Mouse (Mus musculus): ENCODE data around the gene Ppargc1a. TPM values are rescaled to one million over a fixed set of nuclear protein-coding genes. Genes with fewer than 3 reads are reported as not detected.

Gene Ppargc1a
- polyA plus RNA-seq, 1 experiment from 2014 or later, result 78.1 TPM

DNA sequence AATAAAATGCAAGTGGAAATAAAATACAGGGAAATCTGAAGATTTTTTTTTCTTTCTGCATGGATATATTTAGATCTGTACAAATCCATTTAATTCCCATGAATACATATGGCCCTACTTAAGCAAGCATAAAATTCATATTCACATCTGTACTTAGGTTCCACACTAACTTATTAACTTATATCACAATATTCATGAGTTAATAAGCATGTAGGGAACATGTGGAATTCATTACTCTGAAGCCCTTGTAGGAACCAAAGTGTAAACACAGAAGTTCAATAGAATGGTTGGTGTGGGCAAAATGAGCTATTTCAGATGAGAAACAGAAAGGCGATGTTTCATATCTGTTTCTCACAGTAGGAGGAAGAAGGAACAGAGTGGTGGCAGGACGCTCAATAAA is 62.9 kb downstream of the Ppargc1a start:
- Histone ChIP-seq H3K9me3 (replicated peaks; ENCODE audit: control insufficient read depth, low read length) (no peaks in the 10 kb centered on the region), H3K4me2 (ENCODE audit: low read depth, low read length) (no peak overlapping the region), H3K27ac (ENCODE audit: low read length) (no peak overlapping the region), H3K4me3 (ENCODE audit: low read length) (no peak overlapping the region), H3K36me3 (ENCODE audit: control insufficient read depth, insufficient read depth) (0 out of 2 replicates have a peak, but pooled peaks cover 2% of the 10 kb centered on the region), H3K9ac (ENCODE audit: low read length) (no peak overlapping the region), H3K4me1 (ENCODE audit: control insufficient read depth, insufficient read depth, low read length) (peaks cover 8% of the 10 kb centered on the region; the same call in 1 of the 2 replicates), H3K27me3 (ENCODE audit: control insufficient read depth, insufficient read depth, low read length) (no peaks in the 10 kb centered on the region)
- ATAC-seq (replicated peaks; ENCODE audit: extremely low read depth, insufficient read depth, low FRiP score), result no peak
- 76% methylated on average over 2 of the region's 2 CpGs for WGBS

DNA sequence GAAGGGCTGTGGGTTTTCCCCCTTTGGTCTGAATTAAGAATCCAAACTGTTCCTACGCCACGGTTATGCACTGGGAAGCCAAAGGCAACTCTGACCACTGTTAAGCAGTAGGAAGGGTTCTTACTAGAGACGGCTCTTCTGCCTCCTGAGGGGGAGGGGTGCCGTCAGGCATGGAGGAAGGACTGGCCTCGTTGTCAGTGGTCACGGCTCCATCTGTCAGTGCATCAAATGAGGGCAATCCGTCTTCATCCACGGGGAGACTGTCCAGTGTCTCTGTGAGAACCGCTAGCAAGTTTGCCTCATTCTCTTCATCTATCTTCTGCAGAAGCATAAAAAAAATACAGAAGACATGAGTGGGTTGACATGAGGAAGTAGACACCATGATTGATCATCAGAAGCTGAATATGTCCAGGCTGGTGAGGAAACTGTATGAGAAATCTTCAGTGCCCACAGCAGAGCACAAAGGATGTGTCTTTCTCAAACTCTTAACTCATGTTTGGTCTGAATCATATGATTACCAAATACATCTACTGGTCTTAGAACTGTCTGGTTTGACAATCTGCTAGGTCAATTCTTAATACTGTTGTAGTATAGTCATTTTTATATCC is 69.5 kb downstream of the Ppargc1a start:
- H3K36me3 ChIP-seq (ENCODE audit: control insufficient read depth, insufficient read depth), result peaks cover 17% of the 10 kb centered on the region
- no peaks in the 10 kb centered on the region for H3K27me3 ChIP-seq (ENCODE audit: control insufficient read depth, insufficient read depth, low read length)
- no peak overlapping the region for H3K4me2 ChIP-seq (ENCODE audit: low read depth, low read length)
- no peak overlapping the region for H3K27ac ChIP-seq (ENCODE audit: low read length)
- no peaks in the 10 kb centered on the region for H3K9me3 ChIP-seq (replicated peaks; ENCODE audit: control insufficient read depth, low read length)
- 40% methylated on average over 9 of the region's 9 CpGs for WGBS
- no peak overlapping the region for H3K4me3 ChIP-seq (ENCODE audit: low read length)
- ATAC-seq (replicated peaks; ENCODE audit: extremely low read depth, insufficient read depth, low FRiP score), result no peak
- no peaks in the 10 kb centered on the region; the same call in 1 of the 2 replicates for H3K4me1 ChIP-seq (ENCODE audit: control insufficient read depth, insufficient read depth, low read length)
- no peak overlapping the region for H3K9ac ChIP-seq (ENCODE audit: low read length)

DNA sequence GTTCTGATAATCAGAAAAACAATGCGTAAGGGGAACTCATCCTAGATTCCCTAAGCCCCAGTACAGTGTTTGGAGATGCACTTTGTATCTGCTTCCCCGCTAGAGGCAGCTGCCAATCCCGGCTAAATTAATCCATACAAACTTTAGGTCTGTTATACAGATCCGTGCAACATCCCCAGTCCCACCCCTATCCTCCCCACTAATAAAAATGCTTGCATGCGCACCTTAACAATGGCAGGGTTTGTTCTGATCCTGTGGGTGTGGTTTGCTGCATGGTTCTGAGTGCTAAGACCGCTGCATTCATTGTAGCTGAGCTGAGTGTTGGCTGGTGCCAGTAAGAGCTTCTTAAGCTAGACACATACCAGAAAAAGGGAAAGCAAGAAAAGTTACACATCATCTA is 72.1 kb downstream of the Ppargc1a start:
- 78% methylated on average over 6 of the region's 6 CpGs for WGBS
- Histone ChIP-seq H3K27ac (ENCODE audit: low read length) (no peak overlapping the region), H3K4me1 (ENCODE audit: control insufficient read depth, insufficient read depth, low read length) (peaks cover 6% of the 10 kb centered on the region; the same call in 1 of the 2 replicates), H3K9ac (ENCODE audit: low read length) (no peak overlapping the region), H3K36me3 (ENCODE audit: control insufficient read depth, insufficient read depth) (peaks cover 18% of the 10 kb centered on the region), H3K4me2 (ENCODE audit: low read depth, low read length) (no peak overlapping the region), H3K4me3 (ENCODE audit: low read length) (no peak overlapping the region), H3K27me3 (ENCODE audit: control insufficient read depth, insufficient read depth, low read length) (no peaks in the 10 kb centered on the region), H3K9me3 (replicated peaks; ENCODE audit: control insufficient read depth, low read length) (no peaks in the 10 kb centered on the region)
- ATAC-seq (replicated peaks; ENCODE audit: extremely low read depth, insufficient read depth, low FRiP score), result no peak

DNA sequence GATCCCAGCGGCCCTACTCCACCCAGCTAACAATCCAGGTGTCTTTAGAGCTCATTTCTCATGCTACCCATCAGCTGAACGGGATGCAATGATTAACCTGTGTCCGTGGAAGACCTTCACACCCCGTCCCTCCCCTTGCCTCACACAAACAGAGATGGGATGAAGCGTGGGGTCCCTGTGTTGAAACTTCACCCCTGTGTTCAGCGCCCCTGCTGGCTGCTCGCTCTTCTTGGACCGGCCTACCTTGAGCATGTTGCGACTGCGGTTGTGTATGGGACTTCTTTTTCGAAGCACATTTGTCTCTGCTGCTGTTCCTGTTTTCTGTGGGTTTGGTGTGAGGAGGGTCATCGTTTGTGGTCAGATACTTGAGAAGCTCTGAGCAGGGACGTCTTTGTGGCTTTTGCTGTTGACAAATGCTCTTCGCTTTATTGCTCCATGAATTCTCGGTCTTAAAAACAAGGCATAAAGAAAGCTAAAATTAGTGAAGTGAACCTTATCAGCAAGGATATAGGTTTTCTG is 73.1 kb downstream of the Ppargc1a start:
- Histone ChIP-seq H3K27me3 (ENCODE audit: control insufficient read depth, insufficient read depth, low read length) (no peaks in the 10 kb centered on the region), H3K9me3 (replicated peaks; ENCODE audit: control insufficient read depth, low read length) (no peaks in the 10 kb centered on the region), H3K27ac (ENCODE audit: low read length) (no peak overlapping the region), H3K4me2 (ENCODE audit: low read depth, low read length) (no peak overlapping the region), H3K4me1 (ENCODE audit: control insufficient read depth, insufficient read depth, low read length) (peaks cover 6% of the 10 kb centered on the region; the same call in 1 of the 2 replicates), H3K9ac (ENCODE audit: low read length) (no peak overlapping the region), H3K36me3 (ENCODE audit: control insufficient read depth, insufficient read depth) (peaks cover 18% of the 10 kb centered on the region), H3K4me3 (ENCODE audit: low read length) (no peak overlapping the region)
- 70% methylated on average over 15 of the region's 15 CpGs for WGBS
- ATAC-seq (replicated peaks; ENCODE audit: extremely low read depth, insufficient read depth, low FRiP score), result no peak

DNA sequence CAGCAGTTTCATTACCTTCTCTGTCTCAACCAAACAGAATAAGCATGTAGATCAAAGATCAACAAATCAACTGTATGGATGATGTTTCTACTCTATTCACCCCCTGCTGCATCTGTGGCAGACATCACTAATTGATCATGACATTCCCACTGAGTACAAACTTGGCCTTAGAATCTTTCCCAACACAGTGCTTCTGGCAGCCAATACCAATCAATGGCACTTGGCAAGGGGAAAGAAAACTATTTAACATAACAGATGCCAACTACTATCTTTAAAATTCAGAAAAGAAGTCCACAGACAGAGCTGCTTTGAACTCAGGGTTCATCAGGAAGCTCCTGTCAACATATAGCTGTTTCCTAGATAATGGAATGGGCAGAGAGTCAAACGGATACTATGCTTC is 83.8 kb downstream of the Ppargc1a start:
- Histone ChIP-seq H3K4me2 (ENCODE audit: low read depth, low read length) (no peak overlapping the region), H3K27ac (ENCODE audit: low read length) (no peak overlapping the region), H3K27me3 (ENCODE audit: control insufficient read depth, insufficient read depth, low read length) (no peaks in the 10 kb centered on the region), H3K36me3 (ENCODE audit: control insufficient read depth, insufficient read depth) (peaks cover 3% of the 10 kb centered on the region; the same call in 1 of the 2 replicates), H3K9ac (ENCODE audit: low read length) (no peak overlapping the region), H3K9me3 (replicated peaks; ENCODE audit: control insufficient read depth, low read length) (no peaks in the 10 kb centered on the region), H3K4me3 (ENCODE audit: low read length) (no peak overlapping the region), H3K4me1 (ENCODE audit: control insufficient read depth, insufficient read depth, low read length) (peaks cover 12% of the 10 kb centered on the region)
- 18% methylated on average over 1 of the region's 1 CpGs for WGBS
- no peak for ATAC-seq (replicated peaks; ENCODE audit: extremely low read depth, insufficient read depth, low FRiP score)

DNA sequence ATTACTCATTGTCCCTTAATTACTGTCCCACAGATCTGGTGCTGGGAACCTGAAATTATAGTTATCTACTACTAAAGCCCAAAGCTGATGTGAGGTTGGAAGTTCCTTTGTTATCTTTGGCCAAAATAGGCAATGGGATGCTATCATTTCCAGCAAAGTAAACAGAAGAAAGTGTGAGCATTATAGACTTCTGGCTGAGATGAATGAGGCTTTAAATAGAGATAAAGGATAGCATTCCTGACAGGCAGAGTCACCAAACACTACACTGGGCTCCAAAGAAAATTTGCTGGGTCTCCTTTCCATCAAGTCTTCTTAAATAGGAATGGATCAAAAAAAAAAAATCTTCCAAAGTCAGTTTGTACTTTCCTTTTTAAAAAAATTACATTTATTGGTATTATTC is 87.7 kb downstream of the Ppargc1a start:
- H3K9ac ChIP-seq (ENCODE audit: low read length), result no peak overlapping the region

DNA sequence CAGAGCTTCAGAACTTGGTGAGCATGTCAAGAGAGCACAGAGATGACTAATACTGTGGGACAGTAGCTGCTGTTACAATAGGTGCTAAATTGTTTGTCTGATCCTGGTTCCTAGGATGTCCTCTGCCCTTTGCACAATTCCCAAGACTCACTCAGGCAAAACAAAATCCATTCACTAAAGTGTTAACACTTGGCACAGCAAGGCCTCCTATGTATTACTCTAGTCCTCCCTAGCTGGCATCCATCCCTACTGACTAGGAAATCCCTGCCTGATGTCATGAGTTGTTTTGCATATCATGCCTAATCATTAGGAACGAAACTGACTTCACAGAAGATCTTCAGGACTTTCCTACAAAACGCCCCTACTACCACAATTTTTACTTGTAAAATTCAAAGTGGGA is 88.1 kb downstream of the Ppargc1a start:
- no peaks in the 10 kb centered on the region for H3K9me3 ChIP-seq (replicated peaks; ENCODE audit: control insufficient read depth, low read length)
- H3K4me2 ChIP-seq (ENCODE audit: low read depth, low read length), result no peak overlapping the region
- ATAC-seq (replicated peaks; ENCODE audit: extremely low read depth, insufficient read depth, low FRiP score), result peak; percentile 54
- H3K9ac ChIP-seq (ENCODE audit: low read length), result no peak overlapping the region
- H3K4me1 ChIP-seq (ENCODE audit: control insufficient read depth, insufficient read depth, low read length), result peaks cover 29% of the 10 kb centered on the region
- H3K4me3 ChIP-seq (ENCODE audit: low read length), result no peak overlapping the region
- WGBS, result 28% methylated on average over 2 of the region's 2 CpGs
- H3K36me3 ChIP-seq (ENCODE audit: control insufficient read depth, insufficient read depth), result no peaks in the 10 kb centered on the region
- H3K27ac ChIP-seq (ENCODE audit: low read length), result peak overlapping the region; percentile 51
- no peaks in the 10 kb centered on the region for H3K27me3 ChIP-seq (ENCODE audit: control insufficient read depth, insufficient read depth, low read length)

More for the DNA sequence above, 87.7 kb downstream of the Ppargc1a start:
- ATAC-seq (replicated peaks; ENCODE audit: extremely low read depth, insufficient read depth, low FRiP score), result no peak
- Histone ChIP-seq H3K27me3 (ENCODE audit: control insufficient read depth, insufficient read depth, low read length) (no peaks in the 10 kb centered on the region), H3K4me3 (ENCODE audit: low read length) (no peak overlapping the region), H3K9me3 (replicated peaks; ENCODE audit: control insufficient read depth, low read length) (no peaks in the 10 kb centered on the region), H3K36me3 (ENCODE audit: control insufficient read depth, insufficient read depth) (no peaks in the 10 kb centered on the region), H3K4me2 (ENCODE audit: low read depth, low read length) (no peak overlapping the region), H3K4me1 (ENCODE audit: control insufficient read depth, insufficient read depth, low read length) (peaks cover 29% of the 10 kb centered on the region), H3K27ac (ENCODE audit: low read length) (peak overlapping the region; percentile 51)

DNA sequence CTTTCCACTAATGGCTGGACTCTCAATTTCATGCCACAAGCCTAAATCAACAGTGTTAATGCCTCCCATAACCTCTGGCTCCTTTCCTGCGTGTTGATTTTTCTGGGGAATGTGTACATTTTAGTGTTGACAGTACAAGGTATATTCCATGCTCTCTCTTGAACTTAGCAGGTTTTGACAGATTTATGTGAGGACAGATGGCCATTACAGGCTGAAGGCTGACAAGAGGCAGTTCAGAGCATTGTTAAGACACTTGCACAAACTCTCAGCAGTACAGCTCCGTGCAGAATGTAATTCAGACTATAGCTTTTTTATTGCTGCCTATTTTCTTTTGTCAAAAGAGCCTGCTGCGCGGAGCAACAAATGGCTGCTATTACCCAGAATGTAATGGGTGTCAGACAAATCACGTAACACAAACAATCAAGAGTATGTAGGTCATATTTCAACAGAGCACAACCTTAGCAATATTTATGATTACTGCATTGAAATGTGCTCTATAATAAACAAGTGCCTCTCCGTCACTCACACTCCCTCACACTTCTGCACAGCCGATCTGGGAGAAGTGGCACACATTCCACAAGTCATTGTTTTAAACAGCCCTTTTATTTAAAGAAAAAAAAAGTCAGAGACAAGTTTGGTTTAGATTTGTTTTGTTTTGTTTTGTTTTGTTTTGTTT is 89.1 kb downstream of the Ppargc1a start:
- no peak for ATAC-seq (replicated peaks; ENCODE audit: extremely low read depth, insufficient read depth, low FRiP score)
- H3K4me2 ChIP-seq (ENCODE audit: low read depth, low read length), result no peak overlapping the region
- H3K4me3 ChIP-seq (ENCODE audit: low read length), result no peak overlapping the region
- H3K9ac ChIP-seq (ENCODE audit: low read length), result peak overlapping the region; percentile 16; the same call in 1 of the 2 replicates
- H3K27ac ChIP-seq (ENCODE audit: low read length), result peak overlapping the region; percentile 81
- 35% methylated on average over 7 of the region's 7 CpGs for WGBS
- no peaks in the 10 kb centered on the region for H3K27me3 ChIP-seq (ENCODE audit: control insufficient read depth, insufficient read depth, low read length)
- H3K9me3 ChIP-seq (replicated peaks; ENCODE audit: control insufficient read depth, low read length), result no peaks in the 10 kb centered on the region
- H3K4me1 ChIP-seq (ENCODE audit: control insufficient read depth, insufficient read depth, low read length), result peaks cover 29% of the 10 kb centered on the region
- H3K36me3 ChIP-seq (ENCODE audit: control insufficient read depth, insufficient read depth), result peaks cover 7% of the 10 kb centered on the region

DNA sequence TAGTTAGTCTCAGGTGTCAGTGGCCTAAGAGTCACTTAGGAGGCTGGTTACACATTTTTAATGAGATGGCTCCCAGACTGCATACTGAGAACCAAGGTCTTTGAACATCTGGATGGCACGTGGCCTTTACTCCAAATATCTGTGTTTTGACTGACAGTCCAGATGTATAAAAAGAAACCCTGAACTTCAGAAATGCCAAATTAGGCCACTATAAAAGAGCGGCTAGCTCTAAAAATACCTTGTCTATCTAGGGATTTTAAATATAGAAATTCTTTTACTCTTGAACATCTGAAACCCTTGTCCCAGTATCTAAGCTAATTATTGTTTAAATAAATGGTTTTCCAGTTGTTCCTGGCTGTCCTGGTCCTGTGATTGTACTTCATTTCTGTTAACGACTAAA is 90.4 kb downstream of the Ppargc1a start:
- H3K4me1 ChIP-seq (ENCODE audit: control insufficient read depth, insufficient read depth, low read length), result peaks cover 29% of the 10 kb centered on the region
- H3K9me3 ChIP-seq (replicated peaks; ENCODE audit: control insufficient read depth, low read length), result no peaks in the 10 kb centered on the region
- H3K4me3 ChIP-seq (ENCODE audit: low read length), result no peak overlapping the region
- no peaks in the 10 kb centered on the region for H3K27me3 ChIP-seq (ENCODE audit: control insufficient read depth, insufficient read depth, low read length)
- ATAC-seq (replicated peaks; ENCODE audit: extremely low read depth, insufficient read depth, low FRiP score), result no peak
- no peak overlapping the region for H3K4me2 ChIP-seq (ENCODE audit: low read depth, low read length)
- H3K36me3 ChIP-seq (ENCODE audit: control insufficient read depth, insufficient read depth), result peaks cover 18% of the 10 kb centered on the region
- WGBS, result 32% methylated on average over 3 of the region's 3 CpGs
- H3K9ac ChIP-seq (ENCODE audit: low read length), result no peak overlapping the region; the same call in 1 of the 2 replicates
- peak overlapping the region; percentile 84 for H3K27ac ChIP-seq (ENCODE audit: low read length)
